Mouse (Mus musculus): ENCODE data around the gene Gtpbp1. TPM values are rescaled to one million over a fixed set of nuclear protein-coding genes. Genes with fewer than 3 reads are reported as not detected.

Gene Gtpbp1
- polyA plus RNA-seq, 1 experiment from 2014 or later = 27.4 TPM

DNA sequence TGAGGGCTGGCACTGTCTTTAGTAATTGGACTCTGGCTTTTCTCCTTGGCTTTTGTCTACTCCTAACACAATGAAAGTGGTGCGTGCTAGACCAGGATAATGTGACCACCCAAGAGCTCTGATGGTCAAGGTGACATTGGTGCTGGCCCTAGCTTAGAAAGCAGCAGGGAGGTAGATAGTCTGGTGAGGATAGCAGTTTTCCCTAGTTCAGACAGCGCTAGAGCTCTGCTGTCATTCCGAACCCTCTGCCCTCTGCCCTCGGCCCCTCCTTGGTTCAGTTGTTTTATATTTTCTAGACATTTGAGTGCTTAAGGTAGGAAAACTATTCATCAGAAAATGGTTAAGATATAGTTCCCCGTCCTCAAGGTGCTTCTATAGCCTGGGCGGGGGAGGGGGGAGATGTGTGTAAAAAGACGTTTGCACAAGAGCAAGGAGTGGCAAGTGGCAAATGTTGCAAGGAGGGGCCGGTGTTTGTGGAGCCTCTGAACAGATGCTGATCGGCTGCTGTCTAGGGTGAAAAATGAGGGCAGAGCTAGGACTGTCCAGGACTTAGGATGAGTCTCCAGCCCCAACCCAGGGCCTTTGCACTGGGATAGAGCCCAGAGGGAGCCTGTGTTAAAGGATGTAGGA, 7.0 kb downstream of the Gtpbp1 start:
- no peak overlapping the region for H3K9ac ChIP-seq
- peaks cover 17% of the 10 kb centered on the region for H3K4me1 ChIP-seq (replicated peaks)
- H3K4me3 ChIP-seq (replicated peaks) = no peak overlapping the region
- ATAC-seq = 0 out of 2 replicates have a peak, but pooled peaks have one; percentile 41
- no peaks in the 10 kb centered on the region for H3K9me3 ChIP-seq
- H3K36me3 ChIP-seq = no peaks in the 10 kb centered on the region; the same call in 1 of the 2 replicates
- no peak overlapping the region for H3K4me2 ChIP-seq (replicated peaks)
- 70% methylated on average over 9 of the region's 9 CpGs for WGBS
- no peak overlapping the region for H3K27ac ChIP-seq
- H3K27me3 ChIP-seq (replicated peaks) = no peaks in the 10 kb centered on the region

- H3K9me3 ChIP-seq = no peaks in the 10 kb centered on the region
- H3K36me3 ChIP-seq = peaks cover 33% of the 10 kb centered on the region
- H3K27me3 ChIP-seq (replicated peaks) = no peaks in the 10 kb centered on the region
- no peaks in the 10 kb centered on the region for H3K4me1 ChIP-seq (replicated peaks)
- no peak overlapping the region for H3K9ac ChIP-seq
- H3K4me2 ChIP-seq (replicated peaks) = no peak overlapping the region
- H3K27ac ChIP-seq = no peak overlapping the region
- no peak overlapping the region for H3K4me3 ChIP-seq (replicated peaks)
- 90% methylated on average over 17 of the region's 17 CpGs for WGBS
- ATAC-seq = no peak
These were observed 16.1 kb downstream of the Gtpbp1 start for GRCm38 (mm10) chr15:79706603-79707214.

- no peaks in the 10 kb centered on the region for H3K27me3 ChIP-seq (replicated peaks)
- no peak overlapping the region for H3K9ac ChIP-seq
- WGBS = 88% methylated on average over 5 of the region's 5 CpGs
- no peak overlapping the region for H3K4me2 ChIP-seq (replicated peaks)
- H3K9me3 ChIP-seq = no peaks in the 10 kb centered on the region
- H3K4me1 ChIP-seq (replicated peaks) = no peaks in the 10 kb centered on the region
- ATAC-seq = no peak
- no peak overlapping the region for H3K27ac ChIP-seq
- H3K36me3 ChIP-seq = peaks cover 47% of the 10 kb centered on the region
- H3K4me3 ChIP-seq (replicated peaks) = no peak overlapping the region
These were observed 17.7 kb downstream of the Gtpbp1 start for GRCm38 (mm10) chr15:79708229-79708822.

GRCm38 (mm10) chr15:79715646-79716045, 25.0 kb downstream of the Gtpbp1 start:
- Histone ChIP-seq H3K27ac (no peak overlapping the region), H3K27me3 (replicated peaks) (no peaks in the 10 kb centered on the region), H3K9ac (no peak overlapping the region), H3K4me3 (replicated peaks) (no peak overlapping the region), H3K36me3 (peaks cover 51% of the 10 kb centered on the region), H3K4me1 (replicated peaks) (no peaks in the 10 kb centered on the region), H3K4me2 (replicated peaks) (no peak overlapping the region), H3K9me3 (no peaks in the 10 kb centered on the region)
- 88% methylated on average over 7 of the region's 7 CpGs for WGBS
- no peak for ATAC-seq

DNA sequence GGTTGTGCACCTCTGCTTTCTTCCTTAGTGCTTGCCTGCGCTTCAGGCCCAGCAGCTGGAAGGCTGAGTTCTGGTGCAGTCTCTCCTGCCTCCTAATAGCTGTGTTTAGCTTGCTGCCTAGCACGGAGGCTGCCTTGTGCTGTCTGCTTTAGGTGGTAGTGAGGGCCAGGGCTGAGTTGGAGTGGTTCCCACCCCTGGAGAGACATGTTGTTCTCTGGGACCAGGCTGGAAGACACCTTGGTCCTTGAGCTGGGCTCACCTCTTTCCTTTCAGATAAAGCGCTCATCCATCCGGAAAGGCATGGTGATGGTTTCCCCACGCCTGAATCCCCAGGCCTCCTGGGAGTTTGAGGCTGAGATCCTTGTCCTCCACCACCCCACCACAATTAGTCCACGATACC, 26.1 kb downstream of the Gtpbp1 start:
- peaks cover 48% of the 10 kb centered on the region for H3K36me3 ChIP-seq
- no peak overlapping the region for H3K9ac ChIP-seq
- no peak overlapping the region for H3K4me3 ChIP-seq (replicated peaks)
- 93% methylated on average over 6 of the region's 6 CpGs for WGBS
- H3K27ac ChIP-seq = no peak overlapping the region
- H3K9me3 ChIP-seq = no peaks in the 10 kb centered on the region
- H3K27me3 ChIP-seq (replicated peaks) = no peaks in the 10 kb centered on the region
- no peaks in the 10 kb centered on the region for H3K4me1 ChIP-seq (replicated peaks)
- no peak for ATAC-seq
- H3K4me2 ChIP-seq (replicated peaks) = no peak overlapping the region

DNA sequence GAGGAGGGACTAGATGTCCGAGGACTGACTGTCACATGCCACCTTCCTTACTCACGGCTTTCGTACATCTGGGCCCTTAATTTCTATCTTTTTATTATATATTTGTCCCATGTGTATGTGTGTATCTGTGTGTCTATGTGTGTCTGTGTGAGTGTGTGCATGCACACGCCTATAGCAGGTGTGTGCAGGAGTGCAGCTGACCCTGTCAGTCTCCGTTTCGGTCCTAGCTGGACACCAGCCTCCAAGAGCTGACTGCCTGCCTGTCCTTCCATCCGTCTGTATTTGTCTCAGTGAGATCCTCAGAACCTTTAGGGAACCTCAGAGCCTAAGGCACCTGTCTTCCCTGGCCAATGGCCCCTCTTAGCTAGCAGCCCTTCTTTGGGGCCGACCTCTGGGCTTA, 29.6 kb downstream of the Gtpbp1 start:
- no peaks in the 10 kb centered on the region for H3K4me1 ChIP-seq (replicated peaks)
- H3K27ac ChIP-seq = no peak overlapping the region
- H3K27me3 ChIP-seq (replicated peaks) = no peaks in the 10 kb centered on the region
- no peak overlapping the region for H3K9ac ChIP-seq
- H3K4me3 ChIP-seq (replicated peaks) = no peak overlapping the region
- H3K9me3 ChIP-seq = no peaks in the 10 kb centered on the region
- 88% methylated on average over 8 of the region's 8 CpGs for WGBS
- no peak overlapping the region for H3K4me2 ChIP-seq (replicated peaks)
- H3K36me3 ChIP-seq = peaks cover 33% of the 10 kb centered on the region
- ATAC-seq = no peak

DNA sequence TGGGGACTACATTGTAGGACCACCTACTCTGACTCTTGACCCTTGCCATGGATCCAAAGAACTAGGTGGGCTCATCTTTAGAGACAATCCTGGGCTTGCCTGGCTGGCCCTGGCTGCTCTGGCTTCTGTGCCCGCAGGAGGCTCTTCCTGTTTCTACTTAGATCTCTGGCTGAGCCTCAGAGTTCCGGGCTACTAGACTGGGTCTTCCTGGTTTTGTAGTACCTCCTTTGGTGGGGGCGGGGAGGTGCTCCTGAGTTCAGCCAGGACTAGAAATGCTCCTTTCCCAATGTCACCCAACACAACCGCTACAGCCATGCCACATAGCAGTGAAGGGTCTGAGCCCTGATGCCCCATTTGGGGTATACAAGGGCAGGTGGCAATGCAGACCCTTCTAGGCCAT, 30.2 kb downstream of the Gtpbp1 start:
- Histone ChIP-seq H3K4me3 (replicated peaks) (no peak overlapping the region), H3K9ac (no peak overlapping the region), H3K4me2 (replicated peaks) (no peak overlapping the region), H3K27me3 (replicated peaks) (no peaks in the 10 kb centered on the region), H3K36me3 (peaks cover 31% of the 10 kb centered on the region), H3K9me3 (no peaks in the 10 kb centered on the region), H3K27ac (no peak overlapping the region), H3K4me1 (replicated peaks) (no peaks in the 10 kb centered on the region)
- 89% methylated on average over 4 of the region's 4 CpGs for WGBS
- no peak for ATAC-seq

DNA sequence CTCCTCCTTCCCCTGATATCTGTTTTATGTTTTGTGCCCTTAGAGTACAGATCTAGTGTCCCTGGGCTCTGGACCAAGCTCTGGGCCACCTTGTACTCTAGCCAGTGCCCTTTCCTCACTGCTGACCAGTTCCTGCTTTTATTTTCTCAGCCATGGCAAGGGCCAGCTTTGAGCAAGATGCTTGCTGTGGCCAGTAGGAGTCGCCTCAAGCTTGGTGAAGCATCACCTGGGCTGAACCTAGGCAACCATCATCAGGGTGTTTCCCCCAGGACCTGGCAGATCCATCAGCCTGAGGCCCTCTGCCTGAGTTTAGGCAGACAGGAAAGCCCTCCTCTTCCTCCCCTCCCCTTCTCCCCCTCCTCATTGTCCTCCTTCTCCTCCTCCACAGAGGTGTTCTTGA, 32.8 kb downstream of the Gtpbp1 start:
- no peak overlapping the region for H3K27ac ChIP-seq
- ATAC-seq = no peak
- WGBS = 21% methylated on average over 1 of the region's 1 CpGs
- no peaks in the 10 kb centered on the region; the same call in 1 of the 2 replicates for H3K4me1 ChIP-seq (replicated peaks)
- no peaks in the 10 kb centered on the region for H3K27me3 ChIP-seq (replicated peaks)
- H3K4me3 ChIP-seq (replicated peaks) = no peak overlapping the region
- H3K36me3 ChIP-seq = peaks cover 36% of the 10 kb centered on the region
- H3K9me3 ChIP-seq = no peaks in the 10 kb centered on the region
- H3K9ac ChIP-seq = no peak overlapping the region
- H3K4me2 ChIP-seq (replicated peaks) = no peak overlapping the region

DNA sequence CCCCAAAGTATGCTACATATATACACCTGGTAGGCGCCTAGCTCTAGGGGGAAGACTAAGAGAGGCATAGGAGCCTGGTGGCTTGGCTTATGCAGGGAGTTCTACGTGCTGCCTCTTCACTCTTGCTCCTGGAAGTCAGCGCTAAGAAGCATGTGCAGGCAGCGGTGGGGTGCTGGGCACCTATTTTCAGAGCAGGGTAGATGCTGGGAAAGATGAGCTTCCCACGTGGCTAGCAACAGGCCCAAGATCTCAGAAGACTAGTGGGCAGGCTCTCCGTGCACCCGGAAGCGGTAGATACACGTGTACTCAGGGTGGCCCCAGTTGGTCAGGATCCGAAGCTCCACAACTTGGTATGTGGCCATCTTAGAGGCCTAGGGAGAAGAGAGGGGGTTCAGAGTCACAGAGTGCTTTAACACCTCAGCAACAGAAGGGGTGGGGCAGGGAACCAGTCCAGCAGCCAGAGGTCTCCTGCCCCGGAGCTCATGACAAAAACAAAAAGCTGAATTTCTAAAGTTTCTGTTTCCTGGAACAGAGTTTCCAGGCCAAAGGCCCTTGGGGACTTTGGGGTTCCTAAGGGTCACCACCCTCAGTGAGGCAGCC, 34.6 kb downstream of the Gtpbp1 start:
- ATAC-seq = no peak
- no peak overlapping the region for H3K4me2 ChIP-seq (replicated peaks)
- peaks cover 35% of the 10 kb centered on the region; the same call in 1 of the 2 replicates for H3K36me3 ChIP-seq
- H3K4me3 ChIP-seq (replicated peaks) = no peak overlapping the region
- no peak overlapping the region for H3K27ac ChIP-seq
- H3K27me3 ChIP-seq (replicated peaks) = no peaks in the 10 kb centered on the region
- H3K9me3 ChIP-seq = no peaks in the 10 kb centered on the region
- no peaks in the 10 kb centered on the region; the same call in 1 of the 2 replicates for H3K4me1 ChIP-seq (replicated peaks)
- whole genome bisulfite sequencing = 90% methylated on average over 11 of the region's 11 CpGs
- H3K9ac ChIP-seq = no peak overlapping the region; the same call in 1 of the 2 replicates

DNA sequence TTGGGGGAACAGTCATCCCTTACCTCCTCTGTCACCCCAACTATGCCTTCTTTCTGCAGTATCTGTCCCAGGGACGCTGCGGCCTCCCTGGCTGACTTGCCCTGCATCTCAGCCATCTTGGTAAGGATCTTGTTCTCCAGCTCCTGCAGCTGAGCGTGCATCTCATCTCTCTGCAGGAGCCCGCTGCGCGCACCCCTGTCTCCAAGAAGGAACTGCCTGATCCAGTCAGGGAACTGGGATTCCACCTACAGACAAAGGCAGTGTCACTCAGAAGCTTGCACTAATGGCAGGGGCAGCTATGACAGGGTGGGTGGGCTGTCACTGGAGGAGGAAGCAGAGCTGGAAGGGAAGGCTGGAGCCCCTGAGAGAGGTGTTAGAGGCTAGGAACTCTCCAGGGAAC, 37.2 kb downstream of the Gtpbp1 start:
- no peaks in the 10 kb centered on the region; the same call in 1 of the 2 replicates for H3K4me1 ChIP-seq (replicated peaks)
- no peak for ATAC-seq
- peaks cover 31% of the 10 kb centered on the region for H3K36me3 ChIP-seq
- H3K9me3 ChIP-seq = no peaks in the 10 kb centered on the region
- H3K27me3 ChIP-seq (replicated peaks) = no peaks in the 10 kb centered on the region
- H3K9ac ChIP-seq = no peak overlapping the region
- H3K27ac ChIP-seq = no peak overlapping the region
- H3K4me3 ChIP-seq (replicated peaks) = no peak overlapping the region
- WGBS = 95% methylated on average over 6 of the region's 6 CpGs
- no peak overlapping the region for H3K4me2 ChIP-seq (replicated peaks)

- 75% methylated on average over 5 of the region's 5 CpGs for WGBS
- no peak overlapping the region for H3K27ac ChIP-seq
- H3K9me3 ChIP-seq = no peaks in the 10 kb centered on the region
- no peak overlapping the region for H3K4me2 ChIP-seq (replicated peaks)
- no peak for ATAC-seq
- H3K36me3 ChIP-seq = peaks cover 34% of the 10 kb centered on the region
- H3K4me1 ChIP-seq (replicated peaks) = no peaks in the 10 kb centered on the region; the same call in 1 of the 2 replicates
- no peak overlapping the region for H3K4me3 ChIP-seq (replicated peaks)
- no peak overlapping the region for H3K9ac ChIP-seq
- no peaks in the 10 kb centered on the region for H3K27me3 ChIP-seq (replicated peaks)
These were observed 37.7 kb downstream of the Gtpbp1 start for GRCm38 (mm10) chr15:79728311-79728710.

GRCm38 (mm10) chr15:79728731-79729388, 38.2 kb downstream of the Gtpbp1 start:
- Histone ChIP-seq H3K4me1 (replicated peaks) (no peaks in the 10 kb centered on the region; the same call in 1 of the 2 replicates), H3K27ac (no peak overlapping the region), H3K27me3 (replicated peaks) (no peaks in the 10 kb centered on the region), H3K4me2 (replicated peaks) (no peak overlapping the region), H3K9me3 (no peaks in the 10 kb centered on the region), H3K9ac (no peak overlapping the region), H3K4me3 (replicated peaks) (no peak overlapping the region), H3K36me3 (peaks cover 39% of the 10 kb centered on the region)
- peak; percentile 67 for ATAC-seq
- 63% methylated on average over 10 of the region's 10 CpGs for WGBS

All from intestine, embryonic 15.5 days (tissue).